Mouse (Mus musculus): ENCODE measurements at regions not wholly inside any gene's neighbourhood (a gene's known extent, or its start where the extent isn't known, plus 50 kb on each side); places are given as distances from the start of the nearest gene placed in this dataset.

DNA sequence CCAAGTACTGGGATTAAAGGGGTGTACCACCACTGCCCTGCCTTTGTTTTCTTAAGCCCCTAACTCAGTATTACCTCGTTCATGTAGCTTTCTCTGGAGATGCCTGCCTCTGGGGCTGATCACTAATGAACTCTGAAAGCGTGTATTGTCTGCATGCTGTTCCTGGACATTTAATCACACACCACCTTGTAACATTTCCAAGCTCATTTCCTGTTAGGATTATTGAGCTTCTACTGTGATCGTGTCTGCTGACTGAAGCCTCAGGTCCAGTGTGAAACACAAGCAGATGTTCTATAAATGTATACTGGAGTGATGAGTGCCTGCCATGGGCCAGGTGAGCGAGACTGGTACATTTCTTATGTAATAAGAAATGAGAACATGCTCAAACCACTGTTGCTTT is 398.6 kb downstream of the Brinp2 start:
- DNase-seq (ENCODE audit: low read depth): no peak

GRCm38 (mm10) chr1:157964461-157964860 is 391.7 kb downstream of the Brinp2 start:
- no peak for DNase-seq (ENCODE audit: low read depth)

- DNase-seq (ENCODE audit: low read depth): no peak
Measured at GRCm38 (mm10) chr1:157969635-157970111, 386.5 kb downstream of the Brinp2 start.

- no peak for DNase-seq (ENCODE audit: low read depth)
Measured at GRCm38 (mm10) chr1:157973373-157974232, 382.5 kb downstream of the Brinp2 start.

GRCm38 (mm10) chr1:157974656-157975055 is 381.5 kb downstream of the Brinp2 start:
- no peak for DNase-seq (ENCODE audit: low read depth)

- DNase-seq (ENCODE audit: low read depth): peak; percentile 50
Measured at GRCm38 (mm10) chr1:158019161-158019560, 337.0 kb downstream of the Brinp2 start.

GRCm38 (mm10) chr1:158039756-158040155 is 316.4 kb downstream of the Brinp2 start:
- DNase-seq (ENCODE audit: low read depth): no peak

DNA sequence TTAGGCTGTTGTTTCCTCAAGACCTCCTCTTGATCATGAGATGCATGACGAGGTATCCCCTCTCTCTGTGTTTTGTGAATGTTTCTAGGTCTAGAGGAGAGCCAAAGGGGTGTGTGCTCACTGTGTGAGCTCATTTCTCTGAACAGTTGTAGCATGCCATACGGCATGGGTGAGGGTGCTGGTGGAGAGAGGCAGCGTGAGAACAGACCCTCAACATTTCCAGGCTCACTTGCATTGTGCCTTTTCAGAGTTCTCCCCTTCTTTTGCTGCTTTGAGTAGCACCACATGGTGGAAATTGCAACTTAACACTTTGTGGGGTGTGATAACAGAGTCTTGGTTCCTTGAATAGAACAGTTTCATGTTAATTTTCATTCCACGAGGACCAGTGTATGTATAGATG is 315.8 kb downstream of the Brinp2 start:
- DNase-seq (ENCODE audit: low read depth): no peak

GRCm38 (mm10) chr1:158052644-158053043 is 303.5 kb downstream of the Brinp2 start:
- DNase-seq (ENCODE audit: low read depth): no peak

GRCm38 (mm10) chr1:158054961-158055360 is 301.2 kb downstream of the Brinp2 start:
- no peak for DNase-seq (ENCODE audit: low read depth)

DNA sequence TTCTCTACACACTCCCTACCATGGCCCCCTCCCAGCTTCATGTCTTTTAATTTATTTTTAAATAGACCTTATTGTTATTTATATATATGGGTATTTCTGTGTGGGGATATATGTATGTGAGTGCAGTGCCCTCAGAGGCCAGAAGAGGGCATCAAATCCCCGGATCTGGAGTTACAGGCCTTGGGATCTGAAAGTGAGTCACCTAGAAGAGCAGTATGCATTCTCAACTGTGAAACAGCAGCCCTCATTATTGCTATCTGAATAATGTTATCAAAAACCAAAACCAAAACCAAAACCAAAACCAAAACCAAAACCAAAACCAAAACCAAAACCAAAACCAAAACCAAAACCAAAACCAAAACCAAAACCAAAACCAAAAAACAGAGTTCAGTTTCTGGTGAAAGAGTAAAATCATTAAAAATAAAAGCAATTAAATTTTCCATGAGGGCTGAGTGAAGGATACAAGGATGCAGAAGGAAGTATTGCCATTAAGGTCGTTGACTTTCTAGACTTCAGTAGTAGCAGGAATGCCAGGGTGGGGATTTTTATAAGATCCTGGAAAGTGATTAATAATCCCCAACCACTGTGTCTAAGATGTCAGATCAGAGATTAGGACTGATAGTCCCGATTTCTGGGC is 299.0 kb downstream of the Brinp2 start:
- peak; percentile 17 for DNase-seq (ENCODE audit: low read depth)

DNA sequence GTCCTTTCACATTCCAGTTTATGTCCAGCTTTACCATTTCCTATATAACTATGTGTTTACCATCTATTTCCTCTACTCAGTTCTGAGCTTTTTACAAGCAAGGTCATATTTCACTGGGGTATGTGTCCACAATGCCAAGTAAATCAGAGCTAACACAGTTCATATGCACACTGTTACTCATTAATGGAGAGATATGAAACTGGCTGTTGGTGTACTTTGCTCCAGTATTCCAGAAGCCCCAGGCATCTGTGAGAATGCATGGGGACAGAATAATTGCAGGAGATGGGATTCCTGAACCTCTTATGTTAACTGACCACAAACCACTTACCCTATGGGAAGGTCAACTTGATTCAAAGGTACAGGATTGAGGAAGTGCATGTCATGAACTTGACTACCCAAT is 298.3 kb downstream of the Brinp2 start:
- DNase-seq (ENCODE audit: low read depth): no peak

DNA sequence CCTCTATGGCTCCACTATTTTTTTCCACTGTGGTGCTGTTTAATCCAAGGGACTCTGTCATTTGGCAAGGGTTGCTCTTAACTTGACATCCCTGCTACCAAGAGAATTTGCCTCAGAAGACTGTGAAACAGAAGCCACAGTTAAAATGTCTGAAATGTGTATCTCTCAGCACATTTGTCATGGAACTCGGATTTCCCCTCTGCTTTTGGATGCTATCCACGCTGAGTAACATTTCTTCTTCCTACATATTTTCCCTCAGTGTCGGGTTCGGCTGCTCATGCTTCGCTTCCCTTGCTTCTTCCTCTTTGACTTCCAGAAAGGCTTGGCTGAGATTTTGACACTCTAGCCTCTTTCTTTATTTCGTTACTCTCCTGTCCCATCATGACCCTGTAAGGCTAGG is 294.1 kb downstream of the Brinp2 start:
- DNase-seq (ENCODE audit: low read depth): no peak

DNA sequence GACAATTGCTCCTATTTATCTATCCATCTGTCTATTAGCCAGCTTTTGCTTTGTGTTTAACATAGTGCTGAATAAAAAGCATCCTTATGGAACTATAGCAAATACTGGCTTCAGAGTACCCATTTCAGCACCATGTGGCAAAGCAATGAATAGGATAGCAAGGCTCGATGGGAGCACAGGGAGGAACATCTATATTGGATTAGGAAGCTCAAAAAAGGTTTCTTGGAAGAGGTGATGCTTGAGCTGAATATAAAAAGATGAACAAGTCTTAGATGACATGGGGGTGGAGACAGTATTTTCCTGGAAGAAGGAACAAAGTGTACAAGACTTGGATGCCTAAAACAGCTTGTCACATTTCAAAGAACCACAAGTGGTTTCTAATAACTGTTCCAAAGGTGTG is 273.9 kb downstream of the Brinp2 start:
- no peak for DNase-seq (ENCODE audit: low read depth)

GRCm38 (mm10) chr1:158085856-158086255 is 270.3 kb downstream of the Brinp2 start:
- no peak for DNase-seq (ENCODE audit: low read depth)

- no peak for DNase-seq (ENCODE audit: low read depth)
Measured at GRCm38 (mm10) chr1:158097500-158097899, 258.6 kb downstream of the Brinp2 start.

- no peak for DNase-seq (ENCODE audit: low read depth)
Measured at GRCm38 (mm10) chr1:158119708-158120107, 236.4 kb downstream of the Brinp2 start.

DNA sequence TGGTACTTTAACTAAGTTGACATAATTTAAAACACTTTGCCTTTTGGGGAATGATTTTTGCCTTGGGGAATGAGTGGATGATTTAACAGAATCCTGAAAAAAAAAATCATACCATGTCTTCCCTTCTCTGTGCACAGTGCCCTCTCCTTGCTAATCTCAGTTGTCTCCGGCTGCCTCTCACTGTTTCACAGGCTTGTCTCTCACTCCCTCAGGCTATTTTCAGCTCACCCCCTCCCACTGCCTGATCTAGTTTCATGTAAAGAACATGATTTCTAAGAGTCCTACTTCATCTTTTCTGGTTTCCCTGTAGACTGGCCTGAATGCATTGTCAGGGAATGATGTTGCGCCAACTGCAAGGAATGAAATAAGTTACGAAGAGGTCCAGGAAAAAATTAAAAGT is 231.2 kb downstream of the Brinp2 start:
- no peak for DNase-seq (ENCODE audit: low read depth)

DNA sequence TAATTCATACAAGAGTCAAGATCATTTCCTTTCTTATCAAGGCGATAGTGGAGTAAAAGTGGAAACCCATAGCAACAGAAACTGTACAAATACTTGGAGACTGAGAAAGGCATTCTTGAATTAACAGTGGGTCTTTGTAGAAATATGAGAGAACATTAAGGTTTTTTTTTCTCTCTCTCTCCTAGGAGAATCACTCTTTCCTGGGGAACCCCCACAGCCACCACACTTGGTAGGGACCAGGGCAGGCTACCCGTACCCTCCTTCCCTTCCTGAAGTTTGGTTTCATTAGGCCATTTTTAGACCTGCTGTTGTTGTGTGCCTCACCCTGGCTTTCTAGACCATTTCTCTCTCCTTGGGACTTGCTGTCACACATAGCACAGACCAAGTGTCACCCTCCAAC is 229.9 kb downstream of the Brinp2 start:
- DNase-seq (ENCODE audit: low read depth): no peak

DNA sequence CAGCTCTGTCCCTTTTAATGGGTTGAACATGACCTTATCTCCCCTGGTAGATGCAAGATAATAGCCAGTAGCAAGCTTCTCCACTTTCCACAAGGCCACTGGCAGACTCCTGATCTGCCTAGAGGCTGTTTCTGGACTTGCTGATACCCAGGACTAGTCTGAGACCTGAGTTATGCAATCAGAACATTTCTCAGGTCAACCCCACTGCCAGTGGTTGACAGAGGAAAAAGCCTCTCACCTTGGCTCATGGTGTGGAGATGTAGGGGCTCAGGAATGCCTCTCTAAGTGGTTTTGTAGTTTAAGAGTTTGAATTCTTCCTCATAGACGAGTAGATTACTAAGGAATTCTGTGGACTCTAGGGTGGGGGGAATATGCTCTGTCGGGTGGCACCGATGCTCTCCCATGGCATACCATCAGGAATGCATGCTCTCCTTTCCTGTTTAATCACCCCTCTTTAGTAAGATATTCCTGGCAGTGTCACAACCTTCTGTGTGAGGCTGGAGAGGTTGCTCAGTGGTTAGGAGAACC is 226.8 kb downstream of the Brinp2 start:
- no peak for DNase-seq (ENCODE audit: low read depth)

- peak; percentile 4 for DNase-seq (ENCODE audit: low read depth)
Measured at GRCm38 (mm10) chr1:158147525-158147924, 208.6 kb downstream of the Brinp2 start.

GRCm38 (mm10) chr1:158148035-158148434 is 208.1 kb downstream of the Brinp2 start:
- no peak for DNase-seq (ENCODE audit: low read depth)

GRCm38 (mm10) chr1:158161111-158161510 is 195.0 kb downstream of the Brinp2 start:
- no peak for DNase-seq (ENCODE audit: low read depth)
